Mouse (Mus musculus) hindbrain, embryonic 12.5 days (tissue): Measurements from ENCODE around the gene Ciz1. TPM values are rescaled to one million over a fixed set of nuclear protein-coding genes. Genes with fewer than 3 reads are reported as not detected.

Experiments
- ATAC-seq: fragments of 200-750 bp; cut with Nextera tagmentation; 2 replicates; pipeline ENCODE4 v1.8.0; 2017; ENCODE audit warnings: moderate TSS enrichment; ENCODE audit not compliant: low FRiP score
- H3K27ac ChIP-seq: fragments of 300-500 bp; sonication (generic); 2 replicates; pipeline ENCODE4 v1.5.1; 2016; ENCODE audit warnings: mild to moderate bottlenecking
- H3K27me3 ChIP-seq: fragments of 300-500 bp; sonication (generic); 2 replicates; pipeline ENCODE4 v1.6.1; 2016; ENCODE audit warnings: mild to moderate bottlenecking
- H3K36me3 ChIP-seq: fragments of 300-500 bp; sonication (generic); 2 replicates; pipeline ENCODE4 v1.6.1; 2016; ENCODE audit warnings: mild to moderate bottlenecking
- H3K4me1 ChIP-seq: fragments of 300-500 bp; sonication (generic); 2 replicates; pipeline ENCODE4 v1.6.1; 2016
- H3K4me2 ChIP-seq: fragments of 300-500 bp; sonication (generic); replicated peaks from 2 replicates; pipeline ENCODE4 v1.6.1; 2016; ENCODE audit warnings: mild to moderate bottlenecking
- H3K4me3 ChIP-seq: fragments of 300-500 bp; sonication (generic); 2 replicates; pipeline ENCODE4 v1.5.1; 2016; ENCODE audit warnings: mild to moderate bottlenecking
- H3K9ac ChIP-seq: fragments of 300-500 bp; sonication (generic); 2 replicates; pipeline ENCODE4 v1.6.1; 2016; ENCODE audit warnings: mild to moderate bottlenecking, moderate library complexity
- H3K9me3 ChIP-seq: fragments of 300-500 bp; sonication (generic); replicated peaks from 2 replicates; pipeline ENCODE4 v1.6.1; 2016; ENCODE audit warnings: mild to moderate bottlenecking
- WGBS: fragments of 180-500 bp; shearing (Covaris S2); methylation state at CpG from one replicate; pipeline ENCODE4 v1.1.7; 2016; 5-methylcytosine and 5-hydroxymethylcytosine counted together
- polyA plus RNA-seq: library from polyadenylated mRNA; unstranded; fragments of >200 nt; fragmentation: Nextera tagmentation; extraction: Ambion mirVana; gene quantifications from 2 replicates; pipeline ENCODE4 v1.2.1, GENCODE M21; 2016

Ciz1 gene
- polyA plus RNA-seq, 1 experiment from 2014 or later, result 59.1 TPM

GRCm38 (mm10) chr2:32312318-32312964, 39.7 kb upstream of the Ciz1 start:
- Histone ChIP-seq H3K27ac (peak overlapping the region; percentile 46; the same call in 1 of the 2 replicates), H3K36me3 (peaks cover 22% of the 10 kb centered on the region), H3K9ac (peak overlapping the region; percentile 86), H3K4me3 (peak overlapping the region; percentile 54), H3K9me3 (no peaks in the 10 kb centered on the region), H3K27me3 (peaks cover 36% of the 10 kb centered on the region), H3K4me2 (peak overlapping the region; percentile 94), H3K4me1 (peaks cover 42% of the 10 kb centered on the region)
- WGBS, result under 1% methylated on average over 53 of the region's 56 CpGs
- peak; percentile 62 for ATAC-seq

DNA sequence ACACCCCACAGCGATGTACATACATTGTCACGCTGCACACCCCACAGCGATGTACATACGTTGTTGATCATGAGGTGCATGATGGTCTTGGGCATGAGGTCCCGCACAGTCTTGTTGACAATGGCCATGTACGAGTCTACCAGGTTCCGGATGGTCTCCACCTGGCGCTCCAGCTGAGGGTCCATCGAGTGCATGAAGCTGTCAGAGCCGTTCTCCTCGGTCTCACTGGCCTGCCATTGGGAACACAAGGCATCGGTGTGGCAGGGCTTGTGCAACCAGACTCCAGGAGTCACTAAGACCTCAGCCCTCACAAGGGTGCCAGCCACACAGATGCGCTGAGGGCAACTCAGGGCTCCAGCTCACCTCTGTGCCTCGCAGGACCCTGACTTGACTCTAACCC, 37.3 kb upstream of the Ciz1 start:
- Histone ChIP-seq H3K36me3 (peaks cover 6% of the 10 kb centered on the region), H3K4me2 (no peak overlapping the region), H3K4me1 (peaks cover 62% of the 10 kb centered on the region), H3K9me3 (no peaks in the 10 kb centered on the region), H3K27ac (peak overlapping the region; percentile 69; the same call in 1 of the 2 replicates), H3K4me3 (no peak overlapping the region), H3K9ac (no peak overlapping the region), H3K27me3 (peaks cover 51% of the 10 kb centered on the region)
- WGBS, result 94% methylated on average over 14 of the region's 14 CpGs
- no peak for ATAC-seq

GRCm38 (mm10) chr2:32315751-32316150, 36.4 kb upstream of the Ciz1 start:
- no peak overlapping the region for H3K9ac ChIP-seq
- 24% methylated on average over 8 of the region's 8 CpGs for WGBS
- H3K9me3 ChIP-seq, result no peaks in the 10 kb centered on the region
- no peaks in the 10 kb centered on the region; the same call in 1 of the 2 replicates for H3K36me3 ChIP-seq
- no peak overlapping the region for H3K4me2 ChIP-seq
- H3K4me1 ChIP-seq, result peaks cover 61% of the 10 kb centered on the region
- peak overlapping the region; percentile 69 for H3K27ac ChIP-seq
- no peak for ATAC-seq
- H3K4me3 ChIP-seq, result no peak overlapping the region
- H3K27me3 ChIP-seq, result peaks cover 51% of the 10 kb centered on the region

- H3K4me1 ChIP-seq, result peaks cover 53% of the 10 kb centered on the region
- H3K4me2 ChIP-seq, result peak overlapping the region; percentile 52; the same call in 1 of the 2 replicates
- peaks cover 47% of the 10 kb centered on the region for H3K27me3 ChIP-seq
- 61% methylated on average over 20 of the region's 20 CpGs for WGBS
- no peak for ATAC-seq
- peak overlapping the region; percentile 87 for H3K27ac ChIP-seq
- no peak overlapping the region for H3K9ac ChIP-seq
- H3K4me3 ChIP-seq, result no peak overlapping the region
- H3K9me3 ChIP-seq, result no peaks in the 10 kb centered on the region
- H3K36me3 ChIP-seq, result no peaks in the 10 kb centered on the region
These were observed 35.1 kb upstream of the Ciz1 start for GRCm38 (mm10) chr2:32316887-32317656.

DNA sequence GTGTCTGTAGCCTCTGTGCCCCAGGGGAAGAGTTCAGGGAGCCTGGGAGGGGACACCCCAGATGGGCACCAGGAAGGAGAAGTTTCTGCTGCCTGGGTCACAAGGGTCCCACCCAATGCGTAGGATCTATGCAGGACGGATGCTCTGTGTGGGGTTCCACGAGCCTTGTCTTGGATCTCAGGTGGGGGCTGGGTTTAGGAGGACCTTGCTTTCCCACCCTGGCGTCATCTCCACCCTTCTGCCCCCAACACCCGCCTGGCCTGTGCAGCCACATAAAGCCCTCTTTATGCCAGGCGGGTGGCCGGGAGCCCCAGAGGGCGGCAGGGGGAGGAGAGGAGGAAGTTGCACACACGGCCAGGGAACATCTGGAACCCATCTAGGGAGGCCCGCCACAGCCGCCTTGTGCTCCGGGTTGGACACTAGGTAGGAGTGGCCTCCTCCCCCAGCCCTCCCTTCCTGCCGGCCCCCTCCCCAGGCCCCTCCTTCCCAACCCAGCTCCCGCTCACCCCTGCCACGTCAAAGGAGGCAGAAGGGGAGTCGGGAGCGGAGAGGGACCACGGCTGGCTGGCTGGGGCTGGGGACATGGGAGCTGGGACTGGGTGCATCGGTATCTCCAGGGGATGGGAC, 34.2 kb upstream of the Ciz1 start:
- Histone ChIP-seq H3K4me2 (peak overlapping the region; percentile 52), H3K9ac (peak overlapping the region; percentile 62), H3K36me3 (no peaks in the 10 kb centered on the region), H3K4me3 (peak overlapping the region; percentile 26), H3K4me1 (peaks cover 57% of the 10 kb centered on the region), H3K27ac (peak overlapping the region; percentile 87), H3K27me3 (peaks cover 39% of the 10 kb centered on the region), H3K9me3 (no peaks in the 10 kb centered on the region)
- 7% methylated on average over 18 of the region's 19 CpGs for WGBS
- peak; percentile 53 for ATAC-seq

DNA sequence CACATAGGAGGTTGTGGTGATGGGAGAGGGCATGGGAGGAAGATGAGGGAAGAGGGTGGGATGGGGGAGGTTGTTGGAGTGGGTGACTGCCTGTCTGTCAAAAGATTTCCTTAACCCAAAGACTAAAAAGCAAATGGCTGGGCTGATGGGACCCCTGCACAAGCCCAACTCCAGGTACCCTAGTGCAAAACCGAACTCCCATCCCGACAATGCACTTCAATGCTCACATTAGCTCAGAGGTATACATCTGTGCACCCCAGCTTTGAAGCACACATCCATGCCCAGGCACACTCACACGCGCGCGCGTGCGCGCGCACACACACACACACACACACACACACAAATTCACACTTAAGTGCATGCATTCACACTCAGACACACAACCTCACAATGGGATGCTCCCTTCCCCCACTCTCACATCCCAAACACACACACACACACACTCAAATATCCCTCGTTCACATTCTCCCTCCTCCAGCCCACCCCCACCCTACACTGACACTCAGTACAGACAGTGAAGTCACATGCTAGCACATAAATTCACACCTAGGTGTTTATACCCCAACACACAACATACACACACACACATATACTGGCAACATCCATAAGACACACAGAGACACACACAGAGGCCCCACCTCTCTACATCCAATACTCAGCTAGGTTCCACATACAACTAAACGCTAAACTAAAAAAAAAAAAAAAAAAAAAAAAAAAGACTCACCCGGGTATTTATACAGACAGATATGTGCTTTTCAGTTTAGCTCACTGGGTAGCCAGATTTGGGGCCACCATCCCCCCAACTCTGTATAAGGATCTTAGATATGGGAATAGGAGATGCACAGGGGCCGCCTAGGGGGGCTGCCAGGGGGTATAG, 33.2 kb upstream of the Ciz1 start:
- H3K9ac ChIP-seq, result peak overlapping the region; percentile 62
- peaks cover 34% of the 10 kb centered on the region for H3K27me3 ChIP-seq
- ATAC-seq, result no peak
- H3K36me3 ChIP-seq, result no peaks in the 10 kb centered on the region
- H3K4me3 ChIP-seq, result peak overlapping the region; percentile 26
- WGBS, result 73% methylated on average over 14 of the region's 14 CpGs
- peak overlapping the region; percentile 52 for H3K4me2 ChIP-seq
- peaks cover 64% of the 10 kb centered on the region for H3K4me1 ChIP-seq
- H3K9me3 ChIP-seq, result no peaks in the 10 kb centered on the region
- H3K27ac ChIP-seq, result peak overlapping the region; percentile 87

DNA sequence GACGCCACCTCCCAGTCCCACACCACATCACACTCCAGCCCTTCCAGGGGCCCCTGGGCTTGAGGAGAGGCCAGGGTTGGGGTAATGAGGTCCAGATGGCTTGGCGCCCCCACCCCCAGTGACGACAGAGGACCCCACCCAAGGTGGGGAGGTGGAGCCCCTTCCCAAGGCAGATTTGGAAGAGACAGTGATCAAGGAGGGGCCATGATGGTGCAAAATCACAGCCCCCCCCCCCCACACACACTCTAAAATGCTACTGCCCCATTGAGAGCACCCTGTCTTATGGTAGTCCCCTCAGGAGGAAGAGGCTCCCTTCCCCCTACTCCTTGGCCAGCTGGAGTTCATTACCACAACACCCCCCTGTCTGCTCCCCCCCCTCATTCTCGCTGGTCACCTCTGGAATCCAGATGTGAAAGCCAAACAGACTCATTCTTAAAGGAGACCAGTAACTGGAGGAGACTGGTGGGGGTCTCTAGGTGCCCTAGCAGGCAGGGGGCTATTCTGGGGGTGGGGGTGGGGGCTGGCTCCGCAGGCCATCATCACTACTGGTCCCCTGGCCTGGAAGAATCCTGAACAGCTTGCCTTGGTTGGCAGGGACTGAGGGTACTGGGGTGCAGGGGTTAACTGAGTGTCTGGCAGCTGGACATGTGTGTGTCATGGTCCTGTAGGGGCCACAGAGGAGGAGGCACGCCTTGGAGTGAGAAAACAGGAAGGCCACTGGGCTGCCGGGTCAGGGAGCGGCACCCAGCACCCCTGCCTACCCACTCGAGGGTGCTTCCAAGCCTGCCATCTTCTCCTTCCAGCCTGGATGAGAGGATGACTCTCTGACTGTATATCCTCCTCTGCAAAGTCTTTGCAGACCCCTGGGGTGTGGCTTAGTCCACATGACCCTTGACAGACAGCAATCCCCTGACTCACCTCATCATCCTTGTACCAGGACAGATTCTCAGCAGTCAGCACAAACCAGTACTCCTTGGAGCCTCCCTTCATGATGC, 32.2 kb upstream of the Ciz1 start:
- peaks cover 64% of the 10 kb centered on the region for H3K4me1 ChIP-seq
- H3K4me2 ChIP-seq, result no peak overlapping the region
- 0 out of 2 replicates have a peak overlapping the region, but pooled peaks have one; percentile 14 for H3K9ac ChIP-seq
- no peaks in the 10 kb centered on the region for H3K36me3 ChIP-seq
- no peak for ATAC-seq
- peaks cover 33% of the 10 kb centered on the region for H3K27me3 ChIP-seq
- H3K4me3 ChIP-seq, result no peak overlapping the region
- WGBS, result 47% methylated on average over 9 of the region's 9 CpGs
- no peaks in the 10 kb centered on the region for H3K9me3 ChIP-seq
- peak overlapping the region; percentile 87 for H3K27ac ChIP-seq

DNA sequence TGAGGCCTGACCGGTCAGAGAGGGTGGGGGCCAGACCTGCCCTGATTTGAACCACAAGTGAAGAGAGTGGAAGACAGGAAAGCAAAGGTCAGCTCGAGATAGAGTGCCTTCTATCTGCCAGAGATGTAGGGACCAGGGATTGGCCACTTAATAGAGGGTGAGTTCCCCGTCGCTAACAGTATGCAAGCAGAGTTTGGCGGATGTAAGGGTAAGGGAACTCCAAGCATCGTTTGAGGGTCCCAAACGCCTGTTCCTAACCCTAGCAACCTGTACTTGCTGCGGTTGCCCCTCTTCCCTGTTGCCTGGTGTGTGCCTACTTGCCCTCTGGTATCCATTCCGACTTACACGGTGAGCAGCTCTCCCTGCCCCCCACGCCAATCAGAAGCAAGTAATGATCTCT, 31.4 kb upstream of the Ciz1 start:
- Histone ChIP-seq H3K4me1 (peaks cover 62% of the 10 kb centered on the region), H3K4me2 (no peak overlapping the region), H3K4me3 (no peak overlapping the region), H3K9me3 (no peaks in the 10 kb centered on the region), H3K36me3 (peaks cover 4% of the 10 kb centered on the region; the same call in 1 of the 2 replicates), H3K27ac (peak overlapping the region; percentile 87; the same call in 1 of the 2 replicates), H3K9ac (no peak overlapping the region), H3K27me3 (peaks cover 25% of the 10 kb centered on the region)
- no peak for ATAC-seq
- 61% methylated on average over 11 of the region's 11 CpGs for WGBS

GRCm38 (mm10) chr2:32321591-32322298, 30.4 kb upstream of the Ciz1 start:
- Histone ChIP-seq H3K4me2 (no peak overlapping the region), H3K4me3 (no peak overlapping the region), H3K36me3 (peaks cover 4% of the 10 kb centered on the region; the same call in 1 of the 2 replicates), H3K9me3 (no peaks in the 10 kb centered on the region), H3K4me1 (peaks cover 54% of the 10 kb centered on the region), H3K9ac (no peak overlapping the region), H3K27me3 (peaks cover 21% of the 10 kb centered on the region), H3K27ac (peak overlapping the region; percentile 85; the same call in 1 of the 2 replicates)
- no peak for ATAC-seq
- 76% methylated on average over 9 of the region's 9 CpGs for WGBS
